Mouse (Mus musculus): ENCODE data around the gene Abcg2. TPM values are rescaled to one million over a fixed set of nuclear protein-coding genes. Genes with fewer than 3 reads are reported as not detected.

Abcg2 gene
- polyA plus RNA-seq, 1 experiment from 2014 or later, result 55.8 TPM

- no peak for TF ChIP-seq CTCF (IDR thresholded peaks at IDR 0.05; ENCODE audit: low read depth)
- no peaks in the 10 kb centered on the region for H3K9me3 ChIP-seq (ENCODE audit: low read depth, low read length)
- H3K9ac ChIP-seq, result peak overlapping the region; percentile 73
- under 1% methylated on average over 50 of the region's 50 CpGs for WGBS
- peak overlapping the region; percentile 67 for H3K4me3 ChIP-seq (ENCODE audit: low read depth, low read length)
- peak; percentile 99 for ATAC-seq (ENCODE audit: insufficient read depth)
- DNase-seq, result peak; percentile 89
- no peaks in the 10 kb centered on the region for H3K27me3 ChIP-seq (ENCODE audit: insufficient read depth, low read length)
- H3K4me1 ChIP-seq (ENCODE audit: insufficient read depth), result no peaks in the 10 kb centered on the region
- H3K36me3 ChIP-seq (ENCODE audit: insufficient read depth), result no peaks in the 10 kb centered on the region
- peak overlapping the region; percentile 81 for H3K4me2 ChIP-seq
- peak overlapping the region; percentile 69 for H3K27ac ChIP-seq (ENCODE audit: low read depth)
Observed at GRCm38 (mm10) chr6:58640333-58641018, 56.2 kb downstream of the Abcg2 start.

GRCm38 (mm10) chr6:58641056-58641799 lies 56.9 kb downstream of the Abcg2 start:
- peak overlapping the region; percentile 67 for H3K4me3 ChIP-seq (ENCODE audit: low read depth, low read length)
- H3K36me3 ChIP-seq (ENCODE audit: insufficient read depth), result no peaks in the 10 kb centered on the region
- H3K9me3 ChIP-seq (ENCODE audit: low read depth, low read length), result no peaks in the 10 kb centered on the region
- DNase-seq (no peak), ATAC-seq (ENCODE audit: insufficient read depth) (no peak)
- no peaks in the 10 kb centered on the region for H3K4me1 ChIP-seq (ENCODE audit: insufficient read depth)
- peak overlapping the region; percentile 81 for H3K4me2 ChIP-seq
- TF ChIP-seq CTCF (IDR thresholded peaks at IDR 0.05; ENCODE audit: low read depth), result no peak
- H3K9ac ChIP-seq, result peak overlapping the region; percentile 73
- H3K27me3 ChIP-seq (ENCODE audit: insufficient read depth, low read length), result no peaks in the 10 kb centered on the region
- no peak overlapping the region for H3K27ac ChIP-seq (ENCODE audit: low read depth)
- WGBS, result 19% methylated on average over 11 of the region's 11 CpGs

GRCm38 (mm10) chr6:58642191-58642590 lies 57.9 kb downstream of the Abcg2 start:
- no peaks in the 10 kb centered on the region for H3K9me3 ChIP-seq (ENCODE audit: low read depth, low read length)
- TF ChIP-seq CTCF (IDR thresholded peaks at IDR 0.05; ENCODE audit: low read depth), result no peak
- 67% methylated on average over 2 of the region's 2 CpGs for WGBS
- peak overlapping the region; percentile 81 for H3K4me2 ChIP-seq
- H3K27ac ChIP-seq (ENCODE audit: low read depth), result no peak overlapping the region
- no peaks in the 10 kb centered on the region for H3K36me3 ChIP-seq (ENCODE audit: insufficient read depth)
- no peak overlapping the region for H3K9ac ChIP-seq
- DNase-seq (no peak), ATAC-seq (ENCODE audit: insufficient read depth) (no peak)
- H3K27me3 ChIP-seq (ENCODE audit: insufficient read depth, low read length), result no peaks in the 10 kb centered on the region
- H3K4me1 ChIP-seq (ENCODE audit: insufficient read depth), result no peaks in the 10 kb centered on the region
- H3K4me3 ChIP-seq (ENCODE audit: low read depth, low read length), result no peak overlapping the region; the same call in 1 of the 2 replicates

- 62% methylated on average over 2 of the region's 2 CpGs for WGBS
- no peak overlapping the region for H3K27ac ChIP-seq (ENCODE audit: low read depth)
Observed at GRCm38 (mm10) chr6:58644586-58644985, 60.3 kb downstream of the Abcg2 start.

GRCm38 (mm10) chr6:58648100-58648749 lies 63.9 kb downstream of the Abcg2 start:
- ATAC-seq (ENCODE audit: insufficient read depth), result no peak
- Histone ChIP-seq H3K27me3 (ENCODE audit: insufficient read depth, low read length) (no peaks in the 10 kb centered on the region), H3K36me3 (ENCODE audit: insufficient read depth) (no peaks in the 10 kb centered on the region), H3K27ac (ENCODE audit: low read depth) (no peak overlapping the region), H3K4me3 (ENCODE audit: low read depth, low read length) (no peak overlapping the region), H3K4me1 (ENCODE audit: insufficient read depth) (no peaks in the 10 kb centered on the region), H3K9ac (no peak overlapping the region), H3K9me3 (ENCODE audit: low read depth, low read length) (no peaks in the 10 kb centered on the region), H3K4me2 (no peak overlapping the region)
- no peak for TF ChIP-seq CTCF (IDR thresholded peaks at IDR 0.05; ENCODE audit: low read depth)
- no peak for DNase-seq
- WGBS, result 51% methylated on average over 3 of the region's 3 CpGs

More at GRCm38 (mm10) chr6:58644586-58644985, 60.3 kb downstream of the Abcg2 start:
- no peaks in the 10 kb centered on the region for H3K4me1 ChIP-seq (ENCODE audit: insufficient read depth)
- no peaks in the 10 kb centered on the region for H3K27me3 ChIP-seq (ENCODE audit: insufficient read depth, low read length)
- H3K9ac ChIP-seq, result no peak overlapping the region
- no peak for ATAC-seq (ENCODE audit: insufficient read depth)
- no peak overlapping the region for H3K4me2 ChIP-seq
- no peak overlapping the region for H3K4me3 ChIP-seq (ENCODE audit: low read depth, low read length)
- H3K36me3 ChIP-seq (ENCODE audit: insufficient read depth), result no peaks in the 10 kb centered on the region
- no peak for DNase-seq
- no peaks in the 10 kb centered on the region for H3K9me3 ChIP-seq (ENCODE audit: low read depth, low read length)
- TF ChIP-seq CTCF (IDR thresholded peaks at IDR 0.05; ENCODE audit: low read depth), result no peak

DNA sequence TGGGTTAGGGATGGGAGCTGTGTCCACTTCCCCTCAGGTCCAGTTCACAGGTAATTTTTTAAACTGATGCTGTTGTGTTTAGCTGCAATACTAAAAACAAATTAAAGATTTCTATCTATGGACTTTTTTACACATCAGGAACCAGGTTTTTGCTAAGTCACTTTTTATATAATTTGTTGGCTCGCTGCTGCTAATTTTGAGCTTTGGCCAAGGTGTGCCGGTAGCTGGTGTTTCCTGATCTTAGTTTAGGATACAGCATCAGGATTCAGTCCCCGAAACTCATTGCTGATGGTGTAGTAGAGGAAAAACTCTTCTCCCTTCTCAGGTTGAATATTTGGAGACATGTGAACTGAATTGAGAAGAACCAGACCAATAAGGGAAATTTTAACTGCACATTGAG lies 65.8 kb downstream of the Abcg2 start:
- Histone ChIP-seq H3K27ac (ENCODE audit: low read depth) (no peak overlapping the region), H3K9me3 (ENCODE audit: low read depth, low read length) (no peaks in the 10 kb centered on the region), H3K36me3 (ENCODE audit: insufficient read depth) (no peaks in the 10 kb centered on the region), H3K27me3 (ENCODE audit: insufficient read depth, low read length) (no peaks in the 10 kb centered on the region), H3K4me2 (no peak overlapping the region), H3K4me1 (ENCODE audit: insufficient read depth) (no peaks in the 10 kb centered on the region), H3K9ac (no peak overlapping the region), H3K4me3 (ENCODE audit: low read depth, low read length) (no peak overlapping the region)
- 83% methylated on average over 3 of the region's 3 CpGs for WGBS
- DNase-seq, result no peak
- no peak for TF ChIP-seq CTCF (IDR thresholded peaks at IDR 0.05; ENCODE audit: low read depth)
- no peak for ATAC-seq (ENCODE audit: insufficient read depth)

DNA sequence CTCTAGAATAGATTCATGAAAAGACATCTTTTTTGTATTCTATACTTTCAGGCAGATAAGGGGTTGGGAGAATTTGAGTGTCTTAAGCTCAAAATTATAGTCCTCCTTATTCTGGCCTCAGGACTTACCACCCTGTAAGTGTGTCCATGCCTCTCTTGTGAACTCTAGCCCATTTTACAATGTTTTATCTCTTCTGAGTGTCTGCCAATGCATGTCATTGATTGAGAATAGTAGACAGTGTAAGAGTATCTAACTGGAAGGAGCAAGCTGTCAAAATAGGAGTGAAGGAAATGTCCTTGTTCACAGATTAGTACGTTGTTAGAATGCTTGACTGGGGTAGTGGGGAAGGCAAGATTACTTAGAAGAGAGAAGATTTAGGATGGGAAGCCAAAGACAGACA lies 66.7 kb downstream of the Abcg2 start:
- DNase-seq (no peak), ATAC-seq (ENCODE audit: insufficient read depth) (no peak)
- H3K27ac ChIP-seq (ENCODE audit: low read depth), result no peak overlapping the region
- H3K4me1 ChIP-seq (ENCODE audit: insufficient read depth), result no peaks in the 10 kb centered on the region
- WGBS, result 44% methylated on average over 1 of the region's 1 CpGs
- H3K9me3 ChIP-seq (ENCODE audit: low read depth, low read length), result no peaks in the 10 kb centered on the region
- H3K36me3 ChIP-seq (ENCODE audit: insufficient read depth), result no peaks in the 10 kb centered on the region
- TF ChIP-seq CTCF (IDR thresholded peaks at IDR 0.05; ENCODE audit: low read depth), result no peak
- no peak overlapping the region for H3K4me2 ChIP-seq
- H3K9ac ChIP-seq, result no peak overlapping the region
- no peaks in the 10 kb centered on the region for H3K27me3 ChIP-seq (ENCODE audit: insufficient read depth, low read length)
- no peak overlapping the region for H3K4me3 ChIP-seq (ENCODE audit: low read depth, low read length)

All from lung, embryonic 14.5 days (tissue).